Mouse (Mus musculus) erythroblast, adult 5-6 weeks (primary cell): Measurements from ENCODE around the gene Churc1. TPM values are rescaled to one million over a fixed set of nuclear protein-coding genes. Genes with fewer than 3 reads are reported as not detected.

Source experiments
- ATAC-seq: replicated peaks from 2 replicates; pipeline ENCODE4 v1.8.0; 2016; ENCODE audit warnings: moderate number of reproducible peaks, mild to moderate bottlenecking, moderate TSS enrichment, inconsistent platforms; ENCODE audit not compliant: poor library complexity, low FRiP score, severe bottlenecking
- total RNA-seq, 2 experiments: library from RNA; stranded (forward) in 1 of 2; stranded (reverse) in 1 of 2; fragments of 150-400 nt in 1 of 2; fragments of 200-764, 138-1000 nt in 1 of 2; gene quantifications; 2 replicates each; pipeline versions ENCODE4 v1.2.3 to v1.2.4; 2015 to 2017; ENCODE audit warnings: low replicate concordance in 2 of 2

Churc1 gene
- total RNA-seq (2015; ENCODE audit: low replicate concordance) (2.9 and 30.9 TPM in 2 replicates), total RNA-seq (2017; ENCODE audit: low replicate concordance) (14.1 and 41.3 TPM in 2 replicates)

GRCm38 (mm10) chr12:76765354-76765851, at the start of gene Churc1, which contains the start of gene Fntb:
Gene Churc1 (plus strand): TSS chr12:76765538.
Gene Fntb (plus strand): TSS chr12:76765589.
- peak; percentile 98 for ATAC-seq

- 0 out of 2 replicates have a peak, but pooled peaks have one; percentile 52 for ATAC-seq
Measured at GRCm38 (mm10) chr12:76718384-76718783, 47.0 kb upstream of the Churc1 start.

GRCm38 (mm10) chr12:76720572-76720971, 44.8 kb upstream of the Churc1 start:
- peak; percentile 74 for ATAC-seq

GRCm38 (mm10) chr12:76722026-76722425, 43.3 kb upstream of the Churc1 start:
- ATAC-seq: no peak

GRCm38 (mm10) chr12:76727955-76728354, 37.4 kb upstream of the Churc1 start:
- no peak for ATAC-seq

GRCm38 (mm10) chr12:76750866-76751459, 14.4 kb upstream of the Churc1 start:
- ATAC-seq: no peak

GRCm38 (mm10) chr12:76752652-76753318, 12.6 kb upstream of the Churc1 start:
- peak; percentile 90 for ATAC-seq

- ATAC-seq: peak; percentile 21
Measured at GRCm38 (mm10) chr12:76765901-76766630, 728 bp downstream of the Churc1 start.

GRCm38 (mm10) chr12:76770841-76771500, 5.6 kb downstream of the Churc1 start:
- ATAC-seq: no peak

- ATAC-seq: no peak
Measured at GRCm38 (mm10) chr12:76771540-76771939, 6.2 kb downstream of the Churc1 start.

- ATAC-seq: no peak
Measured at GRCm38 (mm10) chr12:76774652-76775051, 9.3 kb downstream of the Churc1 start.

GRCm38 (mm10) chr12:76775132-76775531, 9.8 kb downstream of the Churc1 start:
- no peak for ATAC-seq

GRCm38 (mm10) chr12:76776898-76777297, 11.6 kb downstream of the Churc1 start:
- ATAC-seq: no peak

- no peak for ATAC-seq
Measured at GRCm38 (mm10) chr12:76777845-76778244, 12.5 kb downstream of the Churc1 start.

GRCm38 (mm10) chr12:76778305-76779083, 13.2 kb downstream of the Churc1 start:
- no peak for ATAC-seq

GRCm38 (mm10) chr12:76779951-76780350, 14.6 kb downstream of the Churc1 start:
- no peak for ATAC-seq

- no peak for ATAC-seq
Measured at GRCm38 (mm10) chr12:76780639-76781468, 15.5 kb downstream of the Churc1 start.

- ATAC-seq: no peak
Measured at GRCm38 (mm10) chr12:76784056-76784619, 18.8 kb downstream of the Churc1 start.
